Mouse (Mus musculus) cerebellum, postnatal 4 days (tissue): Measurements from ENCODE around the gene Kremen2.
"Not testable (repeated sequence)": the region's sequence is repeated elsewhere in the genome, so short reads cannot be mapped to it uniquely, and the experiment has no call there.

Source experiments
- DNase-seq, 2 experiments: peaks; one replicate each; pipeline ENCODE4 v3.0.0; 2022; ENCODE audit warnings: low spot score in 2 of 2, mixed read lengths in 1 of 2

Kremen2 gene

GRCm38 (mm10) chr17:23745301-23746251 is at the start of gene Kremen2:
Gene Kremen2, minus strand, starts transcription at chr17:23745833.
- no peak for DNase-seq

GRCm38 (mm10) chr17:23795323-23795722 is 49.7 kb upstream of the Kremen2 start:
- no peak for DNase-seq

GRCm38 (mm10) chr17:23791079-23791357 is 45.4 kb upstream of the Kremen2 start:
- no peak for DNase-seq

GRCm38 (mm10) chr17:23790269-23791078 is 44.8 kb upstream of the Kremen2 start, which contains the start of gene Srrm2:
Gene Srrm2, plus strand, starts transcription at chr17:23790532.
- peak in 1 of 2 experiments; percentile 40 for DNase-seq

GRCm38 (mm10) chr17:23789749-23790268 is 44.2 kb upstream of the Kremen2 start:
- DNase-seq = no peak

DNA sequence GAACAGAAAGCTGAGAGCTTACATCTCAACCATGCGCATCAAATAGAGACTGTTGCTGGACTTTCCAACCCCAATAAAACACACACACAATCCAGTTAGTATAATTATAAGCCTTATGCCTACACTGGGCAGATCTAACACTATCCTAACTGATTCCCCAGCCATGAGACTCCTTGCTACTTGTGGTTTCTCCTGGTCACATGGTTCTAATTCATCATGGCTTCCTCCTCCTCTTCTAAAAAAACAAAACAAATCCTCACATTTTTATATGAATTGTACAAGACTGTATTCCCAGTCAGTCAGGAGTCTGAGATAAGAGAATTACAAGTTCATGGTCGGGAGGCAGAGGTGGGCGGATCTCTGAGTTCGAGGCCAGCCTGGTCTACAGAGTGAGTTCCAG is 43.3 kb upstream of the Kremen2 start:
- no peak for DNase-seq

GRCm38 (mm10) chr17:23786510-23786931 is 40.9 kb upstream of the Kremen2 start:
- peak in 1 of 2 experiments; percentile 22 for DNase-seq

DNA sequence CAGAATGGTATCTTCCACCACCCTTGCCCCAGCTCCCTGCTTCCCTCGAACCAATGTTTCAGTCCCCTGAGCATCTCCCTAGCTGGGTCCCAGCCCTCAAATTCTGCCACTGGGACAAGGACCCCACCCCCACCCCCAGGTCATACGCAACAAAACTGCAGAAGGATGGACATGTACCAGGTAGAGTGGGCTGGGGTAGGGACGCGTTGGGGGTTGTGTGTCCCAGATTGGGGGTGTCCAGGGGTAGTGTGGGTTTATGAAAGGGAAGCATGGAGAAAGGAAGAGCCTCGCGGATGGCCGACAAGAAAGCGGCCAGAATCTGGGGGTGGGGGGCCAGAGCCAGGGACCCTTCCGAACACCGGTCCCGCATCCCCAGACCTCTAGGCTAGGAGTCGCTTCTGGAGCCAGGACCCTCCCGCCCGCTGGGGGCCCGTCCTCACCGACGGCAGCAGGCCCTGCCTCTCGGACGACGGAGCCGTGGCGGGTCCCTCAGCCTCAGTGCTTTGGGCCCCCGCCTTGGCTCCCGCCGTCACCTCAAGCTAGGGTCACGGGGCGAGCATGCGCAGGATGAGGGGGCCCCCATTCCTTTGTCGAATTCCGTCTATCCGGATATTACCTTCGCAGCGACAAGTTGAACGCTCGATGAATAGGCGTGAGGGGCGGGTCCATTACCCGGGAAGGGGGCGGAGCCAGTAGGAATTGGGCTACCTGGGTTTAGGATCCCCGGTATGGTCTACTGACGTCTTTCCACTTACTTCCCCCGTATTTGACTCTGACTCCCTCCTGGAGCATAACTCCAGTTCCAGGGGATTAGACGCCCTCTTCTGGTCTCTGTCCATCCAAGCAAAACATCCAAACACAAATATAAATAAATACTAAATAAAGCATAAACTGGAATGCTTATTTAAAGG is 40.2 kb upstream of the Kremen2 start, which contains the start of gene Flywch2:
Flywch2 (minus strand) TSS at position 521 of the 911 bp plus-strand sequence.
- peak; percentile 58 to 80 for DNase-seq

DNA sequence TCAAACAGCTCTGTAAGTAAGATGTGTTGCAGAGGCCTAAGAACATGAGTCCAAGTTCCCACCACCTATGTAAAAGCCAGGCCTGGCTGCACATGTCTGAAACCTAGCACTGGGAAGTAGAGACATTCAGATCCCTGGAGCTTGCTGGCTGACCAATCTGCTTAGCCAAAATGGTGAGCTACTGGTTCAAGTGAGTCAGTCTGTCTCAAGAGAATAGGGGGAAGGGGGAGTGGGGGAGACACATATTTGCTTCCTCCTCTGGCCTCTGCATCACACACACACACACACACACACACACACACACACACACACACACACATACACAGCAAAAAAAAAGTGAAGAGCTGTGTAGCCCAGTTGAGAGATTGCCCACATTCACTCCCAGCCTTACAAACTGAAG is 37.7 kb upstream of the Kremen2 start:
- DNase-seq = no peak

DNA sequence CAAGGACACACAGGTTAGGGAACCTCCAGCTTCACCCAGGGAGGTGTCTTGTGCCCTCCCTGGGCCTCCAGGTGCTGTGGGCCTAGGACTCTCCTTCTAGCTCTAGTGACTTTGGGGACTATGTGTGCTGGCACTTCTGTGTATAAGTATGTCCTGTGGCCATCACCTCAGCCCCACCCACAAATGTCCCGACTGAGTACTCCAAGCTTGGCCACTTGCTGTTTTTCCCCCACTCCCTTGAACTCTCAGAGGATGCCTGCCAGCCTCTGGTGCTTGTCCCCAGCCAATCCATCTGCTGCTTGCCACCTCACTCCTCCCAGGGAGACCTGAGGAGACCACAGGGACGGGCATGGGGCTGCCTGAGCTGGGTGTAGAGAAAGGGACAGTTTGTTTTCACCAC is 32.8 kb upstream of the Kremen2 start:
- DNase-seq = no peak

DNA sequence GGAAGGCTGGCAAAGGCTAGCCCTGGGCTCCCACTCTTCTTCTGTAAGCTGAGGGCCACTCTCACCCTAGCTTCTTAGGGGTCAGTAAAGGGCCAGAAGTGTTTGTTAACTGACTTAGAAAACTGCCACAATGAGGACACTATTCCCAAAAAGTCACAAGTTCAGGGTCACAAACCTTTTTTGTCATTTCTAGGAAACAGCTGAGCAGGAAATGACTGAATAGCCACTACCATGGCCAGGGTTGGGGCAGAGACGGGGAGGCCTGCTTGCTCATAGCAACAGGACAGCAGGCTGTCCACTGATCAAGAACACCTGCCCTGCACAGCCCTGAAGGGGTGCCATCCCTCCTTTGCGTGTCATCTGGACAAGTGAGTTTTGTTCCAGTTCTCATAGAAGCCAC is 31.5 kb upstream of the Kremen2 start:
- DNase-seq = no peak

GRCm38 (mm10) chr17:23776216-23776615 is 30.6 kb upstream of the Kremen2 start:
- no peak for DNase-seq

- peak; percentile 52 to 78 for DNase-seq
These were observed 28.5 kb upstream of the Kremen2 start for GRCm38 (mm10) chr17:23774090-23774489.

DNA sequence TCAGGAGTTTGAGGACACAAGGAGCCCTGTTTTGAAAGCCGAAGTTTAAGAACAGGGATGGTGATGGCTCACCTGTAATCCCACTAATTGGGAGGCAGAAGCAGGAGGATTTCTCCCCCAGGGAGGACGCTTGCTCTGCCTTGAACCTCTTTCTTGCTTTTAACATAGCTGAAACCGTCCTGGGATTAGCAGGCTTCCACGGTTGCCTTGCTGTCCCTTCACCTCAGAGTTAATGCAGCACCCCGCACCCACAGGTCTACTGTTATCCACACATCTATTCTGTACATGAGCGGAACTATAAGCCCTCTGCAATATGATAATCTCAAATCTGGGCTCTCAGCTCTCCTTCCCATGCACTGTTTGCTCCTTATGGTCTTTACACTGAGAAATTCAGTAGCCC is 28.0 kb upstream of the Kremen2 start:
- DNase-seq = no peak

DNA sequence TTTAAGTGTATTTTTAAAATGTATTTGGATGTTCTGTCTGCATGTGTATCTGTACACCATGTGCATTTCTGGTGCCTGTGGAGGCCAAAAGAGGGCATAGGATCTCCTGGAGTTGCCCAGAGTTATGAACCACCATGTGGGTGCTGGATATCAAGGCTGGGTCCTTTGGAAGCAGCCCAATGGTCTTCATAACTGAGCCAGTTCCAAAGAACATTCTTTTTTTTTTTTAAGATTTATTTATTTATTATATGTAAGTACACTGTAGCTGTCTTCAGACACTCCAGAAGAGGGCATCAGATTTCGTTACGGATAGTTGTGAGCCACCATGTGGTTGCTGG is 26.6 kb upstream of the Kremen2 start:
- not testable (repeated sequence) for DNase-seq

- peak; percentile 99 to 100 for DNase-seq
These were observed 25.9 kb upstream of the Kremen2 start, which contains the start of gene Flywch1 for GRCm38 (mm10) chr17:23771284-23772218. Gene Flywch1, minus strand, starts transcription at chr17:23771602.

DNA sequence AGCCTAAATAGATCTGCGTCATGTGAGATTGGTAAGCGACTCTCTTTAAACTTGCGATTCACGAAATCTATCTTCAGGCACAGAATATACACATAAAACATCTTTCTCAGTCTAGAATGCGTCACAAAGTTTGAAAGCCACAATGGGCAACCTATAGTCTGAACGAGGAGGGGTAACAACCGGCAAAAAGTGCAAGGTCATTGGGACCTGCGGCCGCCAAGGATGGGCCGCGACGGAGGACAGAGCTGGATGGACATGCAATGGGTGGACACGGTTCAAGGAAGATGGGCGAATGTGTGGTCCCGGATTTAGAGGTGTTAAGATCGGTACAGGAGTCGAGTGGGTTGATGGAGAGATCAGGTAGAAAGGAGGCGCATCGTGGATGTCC is 25.3 kb upstream of the Kremen2 start:
- no peak for DNase-seq

DNA sequence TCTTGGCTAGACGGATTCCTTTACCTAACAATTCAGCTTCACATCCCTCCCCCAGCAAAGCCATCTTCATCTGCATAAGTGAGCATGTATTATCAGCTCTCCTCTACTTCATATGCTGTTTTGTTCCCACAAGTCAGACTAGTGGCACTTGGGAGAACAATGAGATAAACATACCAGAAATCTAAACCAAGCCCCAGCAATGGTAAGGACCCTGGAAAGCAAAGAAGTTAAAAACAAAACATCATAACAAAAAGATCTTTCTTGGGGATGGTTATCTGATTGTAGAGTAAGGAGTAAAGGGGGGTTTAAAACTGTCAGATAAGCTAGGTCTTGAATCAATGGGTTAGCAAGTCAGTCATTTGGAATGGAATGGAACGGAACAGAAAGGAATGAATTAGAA is 24.9 kb upstream of the Kremen2 start:
- no peak for DNase-seq

GRCm38 (mm10) chr17:23762976-23763375 is 17.3 kb upstream of the Kremen2 start:
- DNase-seq = no peak

DNA sequence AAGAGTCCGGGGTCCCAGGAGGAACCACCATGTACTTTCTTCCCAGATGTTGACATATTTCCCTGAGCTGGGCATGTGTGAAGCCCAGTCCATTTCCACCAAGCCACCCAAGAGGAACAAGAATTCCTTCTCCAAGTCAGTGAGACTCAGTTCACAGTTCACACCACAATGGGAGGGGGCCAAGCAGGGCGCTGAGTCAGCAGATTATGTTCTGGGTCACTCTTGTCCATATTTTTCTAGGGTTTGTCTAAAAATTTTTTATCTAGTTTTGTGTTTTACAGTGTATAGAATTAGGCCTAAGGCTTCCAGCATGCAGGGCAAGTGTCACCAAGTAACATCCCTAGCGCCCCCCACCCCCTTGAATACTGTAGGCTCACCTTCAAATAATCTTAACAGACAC is 15.5 kb upstream of the Kremen2 start:
- no peak for DNase-seq
